Mouse (Mus musculus): ENCODE measurements at regions not wholly inside any gene's neighbourhood (a gene's known extent, or its start where the extent isn't known, plus 50 kb on each side); places are given as distances from the start of the nearest gene placed in this dataset.

DNA sequence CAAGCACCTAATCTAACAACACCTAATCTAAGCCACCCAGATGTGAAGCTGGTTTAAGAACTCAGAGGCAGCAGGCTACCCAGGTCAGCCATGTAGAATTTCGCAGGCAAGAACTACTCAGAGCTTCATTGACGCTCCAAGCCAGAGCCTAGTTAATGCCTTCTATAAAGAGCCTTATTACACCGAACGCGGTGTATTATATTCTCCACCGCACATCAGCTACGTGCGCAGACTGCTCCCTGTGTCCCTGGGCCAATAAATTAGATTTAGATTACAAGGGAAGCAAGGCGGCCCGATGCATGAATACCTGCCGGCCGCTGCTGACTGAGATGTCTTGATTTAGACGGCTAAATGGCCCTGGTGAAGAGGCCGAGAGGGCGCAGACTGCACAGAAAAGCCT is 84.7 kb upstream of the Stx16 start:
- Histone ChIP-seq H3K36me3 (ENCODE audit: control insufficient read depth, insufficient read depth, low read length) (no peaks in the 10 kb centered on the region), H3K9me3 (ENCODE audit: control insufficient read depth, low read length) (no peaks in the 10 kb centered on the region), H3K9ac (ENCODE audit: low read length) (no peak overlapping the region), H3K4me3 (ENCODE audit: low read length) (no peak overlapping the region), H3K4me2 (ENCODE audit: low read depth, low read length) (no peak overlapping the region), H3K27me3 (ENCODE audit: control insufficient read depth, insufficient read depth, low read depth, low read length) (no peaks in the 10 kb centered on the region), H3K27ac (ENCODE audit: low read length) (no peak overlapping the region), H3K4me1 (replicated peaks; ENCODE audit: control insufficient read depth, insufficient read depth, low read length) (peaks cover 10% of the 10 kb centered on the region)
- 82% methylated on average over 15 of the region's 15 CpGs for WGBS
- ATAC-seq (ENCODE audit: low read depth): no peak

DNA sequence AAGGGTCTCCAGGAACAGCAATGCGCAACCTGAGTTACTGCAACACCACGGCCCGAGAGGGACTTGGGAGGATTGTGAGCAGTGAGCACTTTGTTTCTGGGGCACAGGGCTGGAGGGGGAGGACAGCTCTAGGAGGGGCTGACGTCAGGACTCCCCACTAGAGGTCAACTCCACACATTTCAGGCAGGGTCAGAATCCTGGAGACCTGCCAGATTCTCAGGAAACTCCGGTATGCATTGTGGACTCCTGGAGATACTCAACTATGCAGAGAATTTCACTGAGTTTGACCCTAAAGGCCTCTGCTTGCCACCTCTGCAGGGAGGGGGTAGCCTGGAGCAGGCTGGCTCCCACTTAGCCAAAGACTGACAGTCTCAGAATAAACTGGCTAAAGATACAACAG is 84.1 kb upstream of the Stx16 start:
- H3K9ac ChIP-seq (ENCODE audit: low read length): no peak overlapping the region
- H3K27me3 ChIP-seq (ENCODE audit: control insufficient read depth, insufficient read depth, low read depth, low read length): no peaks in the 10 kb centered on the region
- no peak overlapping the region for H3K4me2 ChIP-seq (ENCODE audit: low read depth, low read length)
- peak; percentile 62 for ATAC-seq (ENCODE audit: low read depth)
- 26% methylated on average over 5 of the region's 5 CpGs for WGBS
- no peaks in the 10 kb centered on the region for H3K9me3 ChIP-seq (ENCODE audit: control insufficient read depth, low read length)
- H3K4me1 ChIP-seq (replicated peaks; ENCODE audit: control insufficient read depth, insufficient read depth, low read length): peaks cover 10% of the 10 kb centered on the region
- no peak overlapping the region for H3K27ac ChIP-seq (ENCODE audit: low read length)
- no peaks in the 10 kb centered on the region for H3K36me3 ChIP-seq (ENCODE audit: control insufficient read depth, insufficient read depth, low read length)
- no peak overlapping the region for H3K4me3 ChIP-seq (ENCODE audit: low read length)

DNA sequence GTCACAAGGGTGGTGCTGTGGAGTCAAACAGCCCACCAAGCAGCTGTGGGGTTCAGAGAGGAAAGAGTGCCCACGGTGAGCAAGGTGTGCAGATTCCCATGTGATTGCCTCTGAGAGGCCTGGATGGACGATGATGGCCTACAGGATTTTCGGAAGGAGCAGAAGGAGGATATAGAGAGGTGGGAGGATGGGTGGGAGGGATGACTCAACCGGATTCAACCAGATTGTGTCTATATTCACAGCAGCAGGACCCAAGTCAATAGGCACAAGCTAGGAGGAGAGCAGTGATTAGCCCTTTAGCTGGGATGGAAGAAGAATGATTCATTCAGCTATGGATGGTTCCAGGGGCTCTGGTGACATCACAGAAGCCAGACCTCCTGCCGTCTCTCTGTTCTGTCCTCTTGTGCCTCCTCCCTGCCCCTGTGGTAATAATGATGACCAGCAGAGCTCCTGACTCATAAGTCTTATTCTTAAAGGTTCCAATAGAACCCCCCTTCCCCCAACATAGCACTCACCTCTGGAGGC is 82.6 kb upstream of the Stx16 start:
- Histone ChIP-seq H3K9me3 (ENCODE audit: control insufficient read depth, low read length) (no peaks in the 10 kb centered on the region), H3K27ac (ENCODE audit: low read length) (no peak overlapping the region), H3K36me3 (ENCODE audit: control insufficient read depth, insufficient read depth, low read length) (no peaks in the 10 kb centered on the region), H3K27me3 (ENCODE audit: control insufficient read depth, insufficient read depth, low read depth, low read length) (no peaks in the 10 kb centered on the region), H3K4me2 (ENCODE audit: low read depth, low read length) (no peak overlapping the region), H3K4me3 (ENCODE audit: low read length) (no peak overlapping the region), H3K4me1 (replicated peaks; ENCODE audit: control insufficient read depth, insufficient read depth, low read length) (peaks cover 10% of the 10 kb centered on the region), H3K9ac (ENCODE audit: low read length) (no peak overlapping the region)
- 74% methylated on average over 5 of the region's 5 CpGs for WGBS
- ATAC-seq (ENCODE audit: low read depth): no peak

DNA sequence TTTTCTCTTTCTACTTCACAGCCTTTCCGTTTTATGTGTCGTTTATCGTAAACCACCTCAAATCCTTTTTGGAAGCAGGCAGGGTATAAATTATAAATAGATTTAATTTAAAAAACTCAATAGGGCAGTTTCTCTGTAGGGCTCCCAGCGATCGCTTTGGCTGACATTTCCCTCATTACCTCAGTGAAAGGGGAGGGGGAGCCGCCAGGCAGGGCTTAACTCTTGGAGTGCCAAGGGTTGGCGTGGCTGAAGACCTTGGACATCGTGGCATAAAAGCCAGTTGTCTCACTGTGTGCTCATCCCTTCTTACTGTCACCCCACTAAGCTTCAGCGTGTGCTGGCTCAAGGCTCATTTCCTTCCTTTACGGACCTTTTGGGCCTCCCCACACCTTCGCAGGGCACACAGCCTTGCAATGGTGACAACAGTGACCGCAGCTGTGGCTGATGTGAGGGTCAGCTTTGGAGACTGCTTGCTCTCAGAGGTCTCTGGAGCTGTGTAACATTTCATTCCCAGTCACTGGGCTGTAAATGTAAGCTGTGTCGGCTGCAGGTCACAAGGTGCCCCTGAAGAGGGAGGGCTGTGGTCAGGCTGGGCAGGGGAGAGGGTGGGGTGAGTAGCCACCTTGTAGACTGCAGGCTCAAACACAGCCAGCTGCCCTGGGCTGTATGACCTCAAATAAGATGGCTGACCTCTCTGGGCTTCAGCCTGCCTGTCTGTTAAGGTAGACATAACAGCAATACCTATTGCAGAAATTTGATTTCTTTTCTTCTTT is 81.6 kb upstream of the Stx16 start:
- H3K9me3 ChIP-seq (ENCODE audit: control insufficient read depth, low read length): no peaks in the 10 kb centered on the region
- H3K27ac ChIP-seq (ENCODE audit: low read length): no peak overlapping the region
- no peak overlapping the region for H3K4me3 ChIP-seq (ENCODE audit: low read length)
- no peaks in the 10 kb centered on the region for H3K36me3 ChIP-seq (ENCODE audit: control insufficient read depth, insufficient read depth, low read length)
- no peak overlapping the region for H3K9ac ChIP-seq (ENCODE audit: low read length)
- H3K27me3 ChIP-seq (ENCODE audit: control insufficient read depth, insufficient read depth, low read depth, low read length): no peaks in the 10 kb centered on the region
- no peak for ATAC-seq (ENCODE audit: low read depth)
- H3K4me1 ChIP-seq (replicated peaks; ENCODE audit: control insufficient read depth, insufficient read depth, low read length): peaks cover 10% of the 10 kb centered on the region
- H3K4me2 ChIP-seq (ENCODE audit: low read depth, low read length): no peak overlapping the region
- 35% methylated on average over 13 of the region's 13 CpGs for WGBS

DNA sequence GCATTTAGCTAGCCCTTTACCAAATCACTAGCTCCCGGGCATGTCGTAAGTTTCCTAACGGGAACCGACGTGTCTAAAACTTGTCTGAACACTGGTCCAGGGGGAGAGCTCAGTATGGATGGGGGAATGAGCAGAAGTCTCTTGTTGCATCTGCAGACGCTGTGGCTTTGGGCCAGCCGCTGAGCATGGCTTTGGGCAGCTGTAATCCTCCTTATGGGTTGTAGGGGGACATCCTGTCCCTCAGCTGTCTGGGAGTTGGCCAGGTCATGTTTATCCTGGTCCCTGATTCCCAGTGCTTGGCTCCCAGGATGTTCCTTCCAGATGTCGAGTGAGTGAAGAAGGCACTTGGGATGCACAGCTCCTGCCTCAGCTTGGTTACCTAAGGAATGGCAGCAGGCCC is 71.4 kb upstream of the Stx16 start:
- H3K27me3 ChIP-seq (ENCODE audit: control insufficient read depth, insufficient read depth, low read depth, low read length): no peaks in the 10 kb centered on the region
- no peak for ATAC-seq (ENCODE audit: low read depth)
- no peak overlapping the region for H3K27ac ChIP-seq (ENCODE audit: low read length)
- H3K4me1 ChIP-seq (replicated peaks; ENCODE audit: control insufficient read depth, insufficient read depth, low read length): no peaks in the 10 kb centered on the region
- no peak overlapping the region for H3K9ac ChIP-seq (ENCODE audit: low read length)
- 81% methylated on average over 8 of the region's 8 CpGs for WGBS
- no peak overlapping the region for H3K4me2 ChIP-seq (ENCODE audit: low read depth, low read length)
- peaks cover 7% of the 10 kb centered on the region; the same call in 1 of the 2 replicates for H3K9me3 ChIP-seq (ENCODE audit: control insufficient read depth, low read length)
- no peak overlapping the region for H3K4me3 ChIP-seq (ENCODE audit: low read length)
- no peaks in the 10 kb centered on the region for H3K36me3 ChIP-seq (ENCODE audit: control insufficient read depth, insufficient read depth, low read length)

DNA sequence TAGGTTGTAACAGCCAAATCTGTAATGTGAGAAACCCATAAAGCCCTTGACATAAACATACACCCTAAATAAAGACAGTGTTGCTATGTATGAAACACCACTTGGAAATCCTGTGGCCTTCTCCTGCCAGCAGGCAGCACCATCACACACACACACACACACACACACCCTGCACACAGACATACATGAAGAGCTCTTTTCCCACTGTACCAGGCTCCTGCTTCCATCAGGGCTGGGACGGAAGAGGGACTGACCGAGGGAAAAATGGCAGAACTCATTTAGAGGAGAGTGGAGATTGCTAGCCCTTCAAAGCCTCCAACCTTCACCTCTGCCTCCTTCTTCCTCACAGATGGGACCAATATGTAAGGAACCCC is 68.1 kb upstream of the Stx16 start:
- no peaks in the 10 kb centered on the region for H3K27me3 ChIP-seq (ENCODE audit: control insufficient read depth, insufficient read depth, low read depth, low read length)
- H3K27ac ChIP-seq (ENCODE audit: low read length): no peak overlapping the region
- WGBS: 82% methylated on average over 2 of the region's 2 CpGs
- H3K36me3 ChIP-seq (ENCODE audit: control insufficient read depth, insufficient read depth, low read length): no peaks in the 10 kb centered on the region
- H3K4me1 ChIP-seq (replicated peaks; ENCODE audit: control insufficient read depth, insufficient read depth, low read length): no peaks in the 10 kb centered on the region
- no peak overlapping the region for H3K4me2 ChIP-seq (ENCODE audit: low read depth, low read length)
- no peak overlapping the region for H3K9ac ChIP-seq (ENCODE audit: low read length)
- H3K9me3 ChIP-seq (ENCODE audit: control insufficient read depth, low read length): peaks cover 7% of the 10 kb centered on the region; the same call in 1 of the 2 replicates
- no peak overlapping the region for H3K4me3 ChIP-seq (ENCODE audit: low read length)
- ATAC-seq (ENCODE audit: low read depth): peak; percentile 20; the same call in 1 of the 2 replicates

DNA sequence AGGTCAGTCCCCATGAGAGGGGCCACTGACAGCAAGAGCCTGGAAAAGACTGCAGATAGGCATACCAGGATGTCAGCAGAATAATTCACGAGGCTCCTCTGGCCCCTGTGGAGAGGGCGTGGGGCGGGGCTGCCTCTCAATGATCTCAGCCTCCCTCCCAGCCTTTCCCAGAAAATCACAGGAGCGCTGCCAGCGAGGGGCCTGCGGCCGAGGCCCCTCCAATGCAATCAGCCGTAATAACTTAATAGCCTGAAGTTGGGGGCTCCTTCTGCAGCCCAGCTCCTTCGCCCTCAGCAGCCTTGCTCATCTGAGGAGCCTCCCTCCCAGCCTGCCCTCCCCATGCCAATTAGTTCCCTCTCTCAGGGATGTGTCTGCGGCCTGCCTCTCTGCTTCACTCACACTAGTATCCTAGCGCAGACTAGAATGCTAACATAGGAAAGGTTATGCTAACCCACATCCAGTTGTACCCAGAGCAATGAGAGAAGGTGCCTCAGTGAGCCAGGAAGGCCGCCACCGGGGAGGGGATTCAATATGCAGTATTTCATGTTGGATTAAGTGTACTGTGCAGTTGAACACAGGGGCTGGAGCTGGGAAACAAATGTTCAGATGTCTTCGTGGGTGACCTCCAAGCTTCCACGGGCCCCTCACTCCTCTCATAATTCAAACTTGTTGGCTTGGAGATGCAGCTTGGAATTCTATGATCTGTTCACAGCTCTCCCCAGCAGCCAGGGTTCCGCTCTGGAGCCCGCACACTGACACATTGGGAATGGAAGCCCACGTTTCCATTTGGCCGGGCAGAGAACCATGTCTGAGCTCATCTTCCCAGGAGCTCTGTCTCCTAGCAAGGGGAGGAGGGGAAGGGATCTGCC is 67.5 kb upstream of the Stx16 start:
- no peak overlapping the region for H3K4me3 ChIP-seq (ENCODE audit: low read length)
- ATAC-seq (ENCODE audit: low read depth): peak; percentile 57; the same call in 1 of the 2 replicates
- WGBS: 39% methylated on average over 19 of the region's 19 CpGs
- H3K4me1 ChIP-seq (replicated peaks; ENCODE audit: control insufficient read depth, insufficient read depth, low read length): no peaks in the 10 kb centered on the region
- no peaks in the 10 kb centered on the region for H3K27me3 ChIP-seq (ENCODE audit: control insufficient read depth, insufficient read depth, low read depth, low read length)
- H3K36me3 ChIP-seq (ENCODE audit: control insufficient read depth, insufficient read depth, low read length): no peaks in the 10 kb centered on the region
- 0 out of 2 replicates have a peak overlapping the region, but pooled peaks have one; percentile 26 for H3K27ac ChIP-seq (ENCODE audit: low read length)
- no peak overlapping the region for H3K9ac ChIP-seq (ENCODE audit: low read length)
- peaks cover 7% of the 10 kb centered on the region; the same call in 1 of the 2 replicates for H3K9me3 ChIP-seq (ENCODE audit: control insufficient read depth, low read length)
- no peak overlapping the region for H3K4me2 ChIP-seq (ENCODE audit: low read depth, low read length)

DNA sequence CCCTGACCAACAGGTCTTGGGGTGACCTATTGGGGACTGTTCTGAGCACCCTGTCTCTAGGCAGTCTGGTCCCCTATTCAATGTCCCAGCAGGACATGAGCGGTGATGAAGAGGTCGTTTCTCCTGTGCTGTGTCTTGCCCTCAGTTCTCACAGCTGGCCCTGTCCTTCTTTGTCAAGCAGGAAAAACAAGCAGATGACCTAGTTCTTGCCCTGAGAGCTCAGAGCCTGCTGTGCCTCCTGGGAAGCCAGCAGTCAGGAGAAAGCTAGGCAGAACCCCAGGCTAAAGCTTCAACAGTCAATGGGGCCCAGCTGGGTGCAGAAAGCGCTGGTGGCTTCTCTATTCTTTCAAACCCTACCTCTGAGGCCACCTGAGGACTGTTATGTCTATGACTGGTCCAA is 66.1 kb upstream of the Stx16 start:
- Histone ChIP-seq H3K4me3 (ENCODE audit: low read length) (no peak overlapping the region), H3K27me3 (ENCODE audit: control insufficient read depth, insufficient read depth, low read depth, low read length) (no peaks in the 10 kb centered on the region), H3K27ac (ENCODE audit: low read length) (no peak overlapping the region), H3K9ac (ENCODE audit: low read length) (no peak overlapping the region), H3K4me1 (replicated peaks; ENCODE audit: control insufficient read depth, insufficient read depth, low read length) (no peaks in the 10 kb centered on the region), H3K36me3 (ENCODE audit: control insufficient read depth, insufficient read depth, low read length) (no peaks in the 10 kb centered on the region), H3K9me3 (ENCODE audit: control insufficient read depth, low read length) (no peaks in the 10 kb centered on the region), H3K4me2 (ENCODE audit: low read depth, low read length) (no peak overlapping the region)
- WGBS: 66% methylated on average over 3 of the region's 3 CpGs
- no peak for ATAC-seq (ENCODE audit: low read depth)

DNA sequence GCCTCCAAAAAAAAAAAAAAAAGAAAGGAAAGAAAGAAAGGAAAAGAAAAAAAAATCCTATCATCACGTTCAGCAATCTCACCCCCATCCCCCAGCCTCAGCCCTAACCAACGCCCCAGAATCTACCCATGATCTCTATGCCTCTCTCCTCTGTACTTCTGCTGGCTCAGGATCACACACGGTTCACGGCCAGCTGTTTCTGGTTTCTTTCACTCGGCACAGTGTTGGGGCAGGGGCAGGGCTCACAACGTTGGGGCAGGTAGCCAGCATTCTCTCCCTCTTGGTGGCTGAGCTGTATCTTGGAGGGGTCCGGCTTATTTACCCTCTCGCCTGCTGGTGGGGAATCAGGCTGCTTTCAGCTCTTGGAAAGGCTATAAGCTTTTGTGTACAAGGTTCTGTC is 64.7 kb upstream of the Stx16 start:
- no peak overlapping the region for H3K4me2 ChIP-seq (ENCODE audit: low read depth, low read length)
- no peak overlapping the region for H3K9ac ChIP-seq (ENCODE audit: low read length)
- no peak overlapping the region for H3K4me3 ChIP-seq (ENCODE audit: low read length)
- H3K4me1 ChIP-seq (replicated peaks; ENCODE audit: control insufficient read depth, insufficient read depth, low read length): no peaks in the 10 kb centered on the region
- H3K9me3 ChIP-seq (ENCODE audit: control insufficient read depth, low read length): no peaks in the 10 kb centered on the region
- no peaks in the 10 kb centered on the region for H3K36me3 ChIP-seq (ENCODE audit: control insufficient read depth, insufficient read depth, low read length)
- ATAC-seq (ENCODE audit: low read depth): peak; percentile 80
- no peak overlapping the region for H3K27ac ChIP-seq (ENCODE audit: low read length)
- WGBS: 24% methylated on average over 8 of the region's 8 CpGs
- no peaks in the 10 kb centered on the region for H3K27me3 ChIP-seq (ENCODE audit: control insufficient read depth, insufficient read depth, low read depth, low read length)
